Mouse (Mus musculus) embryonic fibroblast, embryonic 13.5 days (primary cell): ENCODE results near the gene Slc26a8.

Source experiments
- CTCF ChIP-seq: IDR thresholded peaks from 2 replicates; pipeline ENCODE4 v1.5.1; 2011; ENCODE audit warnings: mild to moderate bottlenecking, control low read depth, low read length, moderate library complexity, borderline replicate concordance; ENCODE audit not compliant: insufficient read depth
- POLR2A ChIP-seq: IDR thresholded peaks from 2 replicates; pipeline ENCODE4 v1.6.1; 2011; ENCODE audit warnings: low read depth, mild to moderate bottlenecking, control low read depth, low read length, moderate library complexity

- no peak for TF ChIP-seq POLR2A
- no peak for TF ChIP-seq CTCF
These were observed 20.3 kb upstream of the Slc26a8 start for GRCm38 (mm10) chr17:28710291-28710688.
